Mouse (Mus musculus) midbrain, embryonic 15.5 days (tissue): Measurements from ENCODE around the gene Nppb. TPM values are rescaled to one million over a fixed set of nuclear protein-coding genes. Genes with fewer than 3 reads are reported as not detected.

Experiments
- ATAC-seq: fragments of 200-750 bp; cut with Nextera tagmentation; replicated peaks from 2 replicates; pipeline ENCODE4 v1.8.0; 2017; ENCODE audit warnings: moderate TSS enrichment
- H3K27ac ChIP-seq: fragments of 300-500 bp; sonication (generic); 2 replicates; pipeline ENCODE4 v1.5.1; 2015; ENCODE audit warnings: mild to moderate bottlenecking, inconsistent platforms
- H3K27me3 ChIP-seq: fragments of 300-500 bp; sonication (generic); replicated peaks from 2 replicates; pipeline ENCODE4 v1.6.1; 2015; ENCODE audit warnings: inconsistent platforms
- H3K36me3 ChIP-seq: fragments of 300-500 bp; sonication (generic); replicated peaks from 2 replicates; pipeline ENCODE4 v1.6.1; 2015; ENCODE audit warnings: inconsistent platforms
- H3K4me1 ChIP-seq: fragments of 300-500 bp; sonication (generic); 2 replicates; pipeline ENCODE4 v1.6.1; 2015; ENCODE audit warnings: inconsistent platforms
- H3K4me2 ChIP-seq: fragments of 300-500 bp; sonication (generic); 2 replicates; pipeline ENCODE4 v1.6.1; 2015; ENCODE audit warnings: inconsistent platforms, mild to moderate bottlenecking, moderate library complexity
- H3K4me3 ChIP-seq: fragments of 300-500 bp; sonication (generic); 2 replicates; pipeline ENCODE4 v1.5.1; 2015; ENCODE audit warnings: mild to moderate bottlenecking, inconsistent platforms
- H3K9ac ChIP-seq: fragments of 300-500 bp; sonication (generic); 2 replicates; pipeline ENCODE4 v1.6.1; 2015; ENCODE audit warnings: mild to moderate bottlenecking, inconsistent platforms
- H3K9me3 ChIP-seq: fragments of 300-500 bp; sonication (generic); 2 replicates; pipeline ENCODE4 v1.6.1; 2016; ENCODE audit warnings: inconsistent platforms
- WGBS: fragments of 180-500 bp; shearing (Covaris S2); methylation state at CpG from one replicate; pipeline ENCODE4 v1.1.7; 2015; ENCODE audit warnings: mixed read lengths; 5-methylcytosine and 5-hydroxymethylcytosine counted together
- polyA plus RNA-seq: library from polyadenylated mRNA; unstranded; fragments of >200 nt; fragmentation: Nextera tagmentation; extraction: Ambion mirVana; gene quantifications from 2 replicates; pipeline ENCODE4 v1.2.1, GENCODE M21; 2015

The Nppb gene
- polyA plus RNA-seq, 1 experiment from 2014 or later, result not detected

GRCm38 (mm10) chr4:147993571-147994095 lies 8.0 kb downstream of the Nppb start:
- no peak overlapping the region for H3K4me2 ChIP-seq
- no peaks in the 10 kb centered on the region for H3K4me1 ChIP-seq
- H3K4me3 ChIP-seq, result no peak overlapping the region
- no peak overlapping the region for H3K9ac ChIP-seq
- no peak overlapping the region for H3K27ac ChIP-seq
- WGBS, result 66% methylated on average over 7 of the region's 7 CpGs
- ATAC-seq, result no peak
- no peaks in the 10 kb centered on the region for H3K9me3 ChIP-seq
- H3K27me3 ChIP-seq, result no peaks in the 10 kb centered on the region
- H3K36me3 ChIP-seq, result no peaks in the 10 kb centered on the region

DNA sequence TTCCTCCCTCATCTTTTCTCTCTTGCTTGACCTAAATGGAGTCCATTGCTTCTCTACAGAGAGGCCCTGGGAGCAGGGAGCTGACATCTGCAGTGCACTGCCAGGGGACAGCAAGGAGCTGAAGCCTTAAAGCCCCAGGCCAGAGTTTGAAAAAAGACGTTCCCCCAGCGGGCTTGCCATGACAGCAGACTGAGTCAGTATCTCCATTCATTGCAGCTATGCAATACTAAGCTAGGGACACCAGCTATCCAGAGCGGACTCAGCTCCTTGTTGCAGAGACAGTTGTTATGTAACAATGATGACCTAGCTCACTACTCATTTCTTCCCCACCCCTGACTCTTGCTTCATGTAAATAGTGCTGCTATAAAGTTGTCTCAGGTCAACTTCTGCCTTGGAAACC lies 9.7 kb downstream of the Nppb start:
- Histone ChIP-seq H3K4me3 (no peak overlapping the region), H3K9me3 (no peaks in the 10 kb centered on the region), H3K9ac (no peak overlapping the region), H3K36me3 (no peaks in the 10 kb centered on the region), H3K27ac (no peak overlapping the region), H3K4me2 (no peak overlapping the region), H3K27me3 (no peaks in the 10 kb centered on the region), H3K4me1 (peaks cover 4% of the 10 kb centered on the region)
- no peak for ATAC-seq
- 77% methylated on average over 3 of the region's 3 CpGs for WGBS

GRCm38 (mm10) chr4:148000202-148000772 lies 14.7 kb downstream of the Nppb start, which contains the start of gene Nppa:
TSS of gene Nppa (plus strand) at chr4:148000722.
- Histone ChIP-seq H3K4me1 (peaks cover 24% of the 10 kb centered on the region), H3K4me2 (no peak within 1 kb of the TSS; the same call in 1 of the 2 replicates), H3K27me3 (no peaks in the 10 kb centered on the region), H3K36me3 (0 out of 2 replicates have a peak, but pooled peaks cover 9% of the 10 kb centered on the region), H3K9ac (no peak within 1 kb of the TSS), H3K9me3 (no peaks in the 10 kb centered on the region), H3K27ac (peak within 1 kb of the TSS; percentile 61), H3K4me3 (no peak within 1 kb of the TSS)
- ATAC-seq, result peak; percentile 63
- WGBS, result 29% methylated on average over 12 of the region's 12 CpGs

DNA sequence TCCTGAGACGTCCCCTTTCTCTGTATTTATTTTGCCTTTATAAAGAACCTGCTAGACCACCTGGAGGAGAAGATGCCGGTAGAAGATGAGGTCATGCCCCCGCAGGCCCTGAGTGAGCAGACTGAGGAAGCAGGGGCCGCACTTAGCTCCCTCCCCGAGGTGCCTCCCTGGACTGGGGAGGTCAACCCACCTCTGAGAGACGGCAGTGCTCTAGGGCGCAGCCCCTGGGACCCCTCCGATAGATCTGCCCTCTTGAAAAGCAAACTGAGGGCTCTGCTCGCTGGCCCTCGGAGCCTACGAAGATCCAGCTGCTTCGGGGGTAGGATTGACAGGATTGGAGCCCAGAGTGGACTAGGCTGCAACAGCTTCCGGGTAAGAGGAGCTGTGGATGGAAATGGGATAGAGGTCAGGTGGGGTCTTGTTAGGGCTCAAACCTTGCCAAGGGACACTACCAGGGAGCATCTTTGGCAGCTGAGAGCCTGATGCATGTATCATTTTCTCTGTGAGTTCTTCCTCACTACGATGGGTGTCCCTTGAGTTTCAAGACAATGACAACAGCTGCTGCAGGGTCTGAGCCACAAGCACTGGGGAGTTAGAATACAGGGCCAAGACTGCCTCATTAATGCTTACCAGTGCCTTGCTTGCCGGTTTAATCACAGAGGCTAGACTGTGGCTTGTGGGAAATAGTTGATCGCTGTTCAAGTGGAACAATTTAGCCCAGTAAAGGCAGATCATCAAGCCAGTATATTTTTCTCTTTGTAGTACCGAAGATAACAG lies 15.6 kb downstream of the Nppb start:
- Histone ChIP-seq H3K4me1 (peaks cover 24% of the 10 kb centered on the region), H3K36me3 (peaks cover 18% of the 10 kb centered on the region), H3K27ac (peak overlapping the region; percentile 61), H3K27me3 (no peaks in the 10 kb centered on the region), H3K4me3 (no peak overlapping the region), H3K4me2 (no peak overlapping the region; the same call in 1 of the 2 replicates), H3K9ac (no peak overlapping the region), H3K9me3 (no peaks in the 10 kb centered on the region)
- 60% methylated on average over 17 of the region's 17 CpGs for WGBS
- peak; percentile 46 for ATAC-seq

DNA sequence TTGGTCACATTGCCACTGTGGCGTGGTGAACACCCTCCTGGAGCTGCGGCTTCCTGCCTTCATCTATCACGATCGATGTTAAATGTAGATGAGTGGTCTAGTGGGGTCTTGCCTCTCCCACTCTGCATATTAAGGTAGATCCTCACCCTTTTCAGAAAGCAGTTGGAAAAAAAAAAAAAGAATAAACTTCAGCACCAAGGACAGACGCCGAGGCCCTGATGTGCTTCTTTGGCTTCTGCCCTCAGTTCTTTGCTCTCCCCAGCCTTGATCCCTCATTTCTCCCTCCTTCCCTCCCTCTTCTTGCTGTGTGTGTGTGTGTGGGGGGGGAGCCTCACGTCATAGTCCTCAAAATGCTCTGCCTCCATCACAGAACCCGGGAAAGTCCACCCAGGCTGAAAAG lies 16.3 kb downstream of the Nppb start:
- ATAC-seq, result peak; percentile 5; the same call in 1 of the 2 replicates
- Histone ChIP-seq H3K27ac (peak overlapping the region; percentile 61), H3K9me3 (no peaks in the 10 kb centered on the region), H3K4me3 (no peak overlapping the region), H3K4me1 (peaks cover 24% of the 10 kb centered on the region), H3K36me3 (peaks cover 24% of the 10 kb centered on the region), H3K4me2 (no peak overlapping the region; the same call in 1 of the 2 replicates), H3K27me3 (no peaks in the 10 kb centered on the region), H3K9ac (no peak overlapping the region)
- WGBS, result 34% methylated on average over 8 of the region's 8 CpGs

GRCm38 (mm10) chr4:148004361-148004760 lies 18.8 kb downstream of the Nppb start:
- H3K27ac ChIP-seq, result no peak overlapping the region
- no peak overlapping the region for H3K4me3 ChIP-seq
- WGBS, result 94% methylated on average over 7 of the region's 7 CpGs
- H3K9me3 ChIP-seq, result no peaks in the 10 kb centered on the region
- peaks cover 24% of the 10 kb centered on the region for H3K4me1 ChIP-seq
- no peak overlapping the region for H3K9ac ChIP-seq
- H3K4me2 ChIP-seq, result no peak overlapping the region
- H3K36me3 ChIP-seq, result peaks cover 44% of the 10 kb centered on the region
- ATAC-seq, result no peak
- H3K27me3 ChIP-seq, result no peaks in the 10 kb centered on the region

DNA sequence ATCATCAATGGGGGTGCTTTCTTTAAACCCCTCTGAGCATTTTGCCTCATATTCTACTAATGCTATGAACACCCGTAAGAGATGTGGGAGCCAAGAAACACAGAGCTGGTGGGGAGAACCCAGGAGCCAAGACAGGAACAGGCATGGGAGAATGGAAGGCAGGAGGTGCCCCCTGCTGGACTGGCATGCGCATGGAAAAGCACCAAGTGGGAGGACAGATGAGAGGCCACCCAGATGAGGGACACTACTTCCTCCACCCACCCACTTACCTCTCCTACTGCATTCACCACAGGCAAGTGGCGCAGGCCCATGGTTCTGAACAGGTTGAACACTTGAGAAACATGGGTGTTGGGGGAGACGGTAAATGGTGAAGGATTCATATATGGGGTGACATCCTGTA lies 22.8 kb downstream of the Nppb start:
- H3K36me3 ChIP-seq, result peaks cover 83% of the 10 kb centered on the region
- WGBS, result 79% methylated on average over 4 of the region's 4 CpGs
- H3K27me3 ChIP-seq, result no peaks in the 10 kb centered on the region
- no peak for ATAC-seq
- H3K4me3 ChIP-seq, result no peak overlapping the region
- no peak overlapping the region for H3K9ac ChIP-seq
- no peaks in the 10 kb centered on the region for H3K9me3 ChIP-seq
- no peak overlapping the region for H3K27ac ChIP-seq
- H3K4me1 ChIP-seq, result no peaks in the 10 kb centered on the region
- no peak overlapping the region for H3K4me2 ChIP-seq

GRCm38 (mm10) chr4:148009641-148010040 lies 24.1 kb downstream of the Nppb start:
- Histone ChIP-seq H3K9ac (no peak overlapping the region), H3K4me1 (no peaks in the 10 kb centered on the region), H3K4me3 (no peak overlapping the region), H3K4me2 (no peak overlapping the region), H3K9me3 (no peaks in the 10 kb centered on the region), H3K27ac (no peak overlapping the region), H3K36me3 (peaks cover 90% of the 10 kb centered on the region), H3K27me3 (no peaks in the 10 kb centered on the region)
- WGBS, result 92% methylated on average over 2 of the region's 2 CpGs
- no peak for ATAC-seq

DNA sequence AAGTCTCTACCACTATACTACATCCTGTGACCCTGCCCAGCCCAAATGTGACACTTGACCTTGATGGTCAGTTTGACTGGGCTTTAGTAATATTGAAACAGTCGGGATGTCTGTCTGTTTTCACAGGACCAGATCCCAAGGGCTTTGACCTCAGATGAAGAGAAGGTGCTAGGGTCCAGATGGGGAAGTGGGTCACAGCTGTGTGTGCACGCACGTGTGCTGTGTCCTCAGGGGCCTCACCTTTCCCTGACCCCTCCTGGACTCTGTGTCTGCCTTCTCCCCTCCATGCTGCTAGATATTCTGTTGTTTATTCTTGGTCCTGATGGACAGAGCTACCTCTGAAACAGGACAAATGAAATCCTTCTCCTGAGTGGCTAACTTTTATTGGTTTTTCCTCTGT lies 25.7 kb downstream of the Nppb start:
- H3K27me3 ChIP-seq, result no peaks in the 10 kb centered on the region
- ATAC-seq, result no peak
- H3K4me3 ChIP-seq, result no peak overlapping the region
- WGBS, result 82% methylated on average over 3 of the region's 3 CpGs
- peaks cover 92% of the 10 kb centered on the region for H3K36me3 ChIP-seq
- no peak overlapping the region for H3K4me2 ChIP-seq
- no peak overlapping the region for H3K27ac ChIP-seq
- no peak overlapping the region for H3K9ac ChIP-seq
- no peaks in the 10 kb centered on the region for H3K4me1 ChIP-seq
- H3K9me3 ChIP-seq, result no peaks in the 10 kb centered on the region

DNA sequence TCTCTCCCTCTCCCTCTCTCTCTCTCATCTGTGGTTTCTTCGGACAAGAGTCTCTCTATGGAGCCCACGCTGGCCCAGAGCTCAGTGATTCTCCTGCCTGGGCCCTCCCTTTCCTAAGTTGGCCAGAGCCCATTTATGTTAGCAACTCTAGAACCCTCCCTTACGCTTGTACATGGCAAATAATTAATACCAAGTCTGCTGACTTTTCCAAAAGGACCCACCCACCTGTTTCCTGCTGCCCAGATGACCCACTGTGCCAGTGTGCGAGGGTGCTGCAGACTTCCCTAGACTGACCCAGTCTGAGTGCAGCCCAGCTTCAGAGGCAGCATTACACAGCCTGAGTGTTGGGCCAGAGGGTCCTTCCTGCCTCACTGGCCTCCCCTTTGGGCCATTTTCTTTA lies 26.6 kb downstream of the Nppb start:
- 91% methylated on average over 4 of the region's 4 CpGs for WGBS
- Histone ChIP-seq H3K4me3 (no peak overlapping the region), H3K4me1 (no peaks in the 10 kb centered on the region), H3K36me3 (peaks cover 92% of the 10 kb centered on the region), H3K27ac (no peak overlapping the region), H3K27me3 (no peaks in the 10 kb centered on the region), H3K4me2 (no peak overlapping the region), H3K9ac (no peak overlapping the region), H3K9me3 (no peaks in the 10 kb centered on the region)
- no peak for ATAC-seq

DNA sequence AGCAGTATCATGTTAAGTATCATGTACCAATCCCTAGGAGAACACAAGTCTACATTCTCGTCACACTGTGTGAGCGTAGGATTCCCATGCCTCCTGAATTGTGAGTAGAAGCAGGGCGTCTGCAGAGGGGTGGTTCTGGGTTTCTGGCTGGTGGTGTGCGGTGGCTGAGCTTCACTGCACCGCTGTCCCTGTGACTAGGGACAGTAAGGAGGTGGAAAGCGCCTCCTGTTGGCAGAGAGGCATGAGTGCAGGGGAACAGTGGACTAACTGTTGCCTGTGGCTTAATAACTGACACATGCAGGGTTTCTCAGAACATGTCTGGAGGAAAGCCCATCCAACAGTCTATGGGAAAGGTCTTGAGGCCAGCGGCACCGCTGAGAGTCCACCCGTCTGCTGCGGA lies 29.8 kb downstream of the Nppb start:
- ATAC-seq, result no peak
- Histone ChIP-seq H3K4me1 (no peaks in the 10 kb centered on the region), H3K27me3 (no peaks in the 10 kb centered on the region), H3K9me3 (no peaks in the 10 kb centered on the region), H3K9ac (no peak overlapping the region), H3K4me3 (no peak overlapping the region), H3K4me2 (no peak overlapping the region), H3K36me3 (peaks cover 91% of the 10 kb centered on the region), H3K27ac (no peak overlapping the region)
- WGBS, result 84% methylated on average over 10 of the region's 10 CpGs

DNA sequence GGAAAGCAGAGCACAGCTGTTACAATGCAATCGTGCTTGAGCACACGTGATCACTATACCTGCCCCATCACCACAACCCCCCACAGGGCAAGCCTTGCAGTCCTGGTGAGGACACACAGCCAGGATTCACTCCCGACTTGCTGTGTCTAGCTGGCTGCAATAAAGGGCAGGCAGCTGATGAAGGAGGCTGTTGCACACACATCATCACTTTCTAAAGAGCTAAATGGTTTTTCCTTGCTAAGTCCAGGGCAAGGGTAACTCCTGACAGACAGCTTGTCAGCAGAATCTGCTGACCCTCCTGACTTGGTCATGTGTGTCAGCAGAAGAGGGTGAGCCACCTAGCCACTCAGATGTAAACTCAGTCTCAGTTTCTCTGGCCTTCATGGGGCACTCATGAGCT lies 31.4 kb downstream of the Nppb start:
- Histone ChIP-seq H3K4me3 (no peak overlapping the region), H3K9me3 (no peaks in the 10 kb centered on the region), H3K9ac (no peak overlapping the region), H3K4me2 (no peak overlapping the region), H3K27me3 (no peaks in the 10 kb centered on the region), H3K27ac (no peak overlapping the region), H3K4me1 (no peaks in the 10 kb centered on the region), H3K36me3 (peaks cover 89% of the 10 kb centered on the region)
- 81% methylated on average over 3 of the region's 3 CpGs for WGBS
- no peak for ATAC-seq
